Mouse (Mus musculus): ENCODE data around the gene Tmppe.

- TF ChIP-seq CTCF (IDR thresholded peaks at IDR 0.05; ENCODE audit: borderline replicate concordance, control insufficient read depth, extremely low read depth, insufficient read depth, low read length, poor library complexity), result 0 out of 2 replicates have a peak, but pooled peaks have one; percentile 33
- 0 out of 2 replicates have a peak, but pooled peaks have one; percentile 43 for TF ChIP-seq POLR2A (IDR thresholded peaks at IDR 0.05; ENCODE audit: control insufficient read depth, extremely low read depth, insufficient read depth, low read length, poor library complexity)
These were observed at the start of gene Tmppe, which contains the start of gene Glb1 for GRCm38 (mm10) chr9:114400949-114401684.

Measured in thymus, adult 2 months (tissue).